Comparison of ENCODE assay signal across 9 mouse cellular contexts in the genomic region with DNA sequence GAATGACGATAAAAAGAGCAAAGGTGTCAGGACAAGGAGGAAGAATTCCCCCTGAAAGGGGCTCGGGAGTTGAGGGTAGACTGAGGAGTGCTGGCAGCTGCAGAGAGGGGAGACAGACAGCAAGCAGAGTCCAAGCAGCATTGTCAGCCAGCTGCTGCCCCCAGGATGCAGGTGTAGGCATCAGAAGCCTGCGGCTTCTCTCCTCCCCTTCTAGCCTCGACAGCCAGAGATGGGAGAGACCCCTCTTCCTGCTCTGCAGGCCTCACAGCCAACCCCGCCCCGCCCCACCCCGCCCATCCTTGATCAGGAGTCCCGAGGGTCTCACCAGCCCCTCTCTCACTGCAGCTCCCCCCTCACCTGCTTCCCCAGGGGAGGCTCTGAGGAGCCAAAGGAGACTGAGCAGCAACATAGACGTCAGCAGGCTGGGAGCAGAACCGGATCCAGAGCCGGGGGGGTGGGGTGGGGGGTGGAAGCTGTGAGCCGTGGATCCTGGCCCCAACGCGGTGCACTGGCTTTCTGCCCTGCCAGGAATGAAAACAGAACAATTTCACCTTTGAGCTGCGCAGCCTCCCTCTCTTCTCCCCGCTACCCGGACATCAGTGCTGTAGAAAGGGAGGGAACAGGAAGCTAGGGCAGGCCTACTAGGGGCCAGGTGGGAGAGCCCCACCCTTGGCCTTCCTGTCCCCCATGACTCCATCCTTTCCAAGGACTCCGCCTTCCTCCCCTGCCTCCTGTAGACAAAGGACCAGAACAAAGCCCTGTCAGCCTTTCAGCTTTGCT. TPM values are rescaled to one million over a fixed set of nuclear protein-coding genes. Genes with fewer than 3 reads are reported as not detected.
DNase-seq lines count a peak whose midpoint lies in the region; ATAC-seq and TF ChIP-seq lines count a peak whose summit lies in the region.
"Had no signal": no experiment of that assay in that cellular context is flagged by ENCODE, and none has a peak within 500 bp of the region (broad histone marks: within the 10 kb centered on the region; RNA-seq: fewer than 3 reads in every experiment).

No protein-coding gene starts in this region.

- no peaks in the 10 kb centered on the region for H3K36me3 ChIP-seq in midbrain, embryonic 10.5 days
- H3K36me3 ChIP-seq in midbrain, postnatal 0 days (ENCODE audit: insufficient read depth, low read length), result no peaks in the 10 kb centered on the region
- H3K36me3 ChIP-seq in heart, embryonic 16.5 days (ENCODE audit: control insufficient read depth, insufficient read depth), result no peaks in the 10 kb centered on the region
- no peaks in the 10 kb centered on the region for H3K36me3 ChIP-seq in limb, embryonic 13.5 days

- H3K9me3 ChIP-seq in midbrain, embryonic 10.5 days (replicated peaks), result peaks cover 6% of the 10 kb centered on the region; the same call in 1 of the 2 replicates
- no peaks in the 10 kb centered on the region for H3K9me3 ChIP-seq in midbrain, postnatal 0 days (ENCODE audit: low read length)
- H3K9me3 ChIP-seq in heart, embryonic 16.5 days (replicated peaks; ENCODE audit: control insufficient read depth, low read length), result peaks cover 5% of the 10 kb centered on the region; the same call in 1 of the 2 replicates
- peaks cover 6% of the 10 kb centered on the region for H3K9me3 ChIP-seq in limb, embryonic 13.5 days

- intact Hi-C loops in gastrocnemius, postnatal 14 days (cut with DNase I; ENCODE audit: low total_unique reads), result no loop called here

- H3K9ac ChIP-seq in midbrain, postnatal 0 days (replicated peaks; ENCODE audit: low read length, poor library complexity, severe bottlenecking), result no peak overlapping the region
- H3K9ac ChIP-seq in heart, embryonic 16.5 days (ENCODE audit: low read length), result no peak overlapping the region
- no peak overlapping the region for H3K9ac ChIP-seq in limb, embryonic 13.5 days

- H3K4me1 ChIP-seq in midbrain, embryonic 10.5 days, result peaks cover 16% of the 10 kb centered on the region
- H3K4me1 ChIP-seq in midbrain, postnatal 0 days (ENCODE audit: insufficient read depth, low read length), result no peaks in the 10 kb centered on the region
- H3K4me1 ChIP-seq in heart, embryonic 16.5 days (ENCODE audit: control insufficient read depth, insufficient read depth, low read length), result no peaks in the 10 kb centered on the region
- peaks cover 7% of the 10 kb centered on the region for H3K4me1 ChIP-seq in limb, embryonic 13.5 days

- no peak for ATAC-seq in midbrain, postnatal 0 days (ENCODE audit: low FRiP score)
- ATAC-seq in heart, embryonic 16.5 days (replicated peaks; ENCODE audit: extremely low read depth, insufficient read depth, low FRiP score), result peak; percentile 67
- no peak for ATAC-seq in limb, embryonic 13.5 days (ENCODE audit: low FRiP score, low read depth)

- no peak for DNase-seq in midbrain, embryonic 10.5 days (ENCODE audit: low spot score)
- no peak for DNase-seq in midbrain, postnatal 0 days (ENCODE audit: low spot score)
- peak; percentile 64 for DNase-seq in thymus, postnatal 4 days
- no peak for DNase-seq in gastrocnemius, adult 18-20 months (ENCODE audit: low spot score)
- no peak for DNase-seq in c-Kit-positive CD71-positive TER-119-positive erythroid progenitor cells, embryonic 14.5 days (ENCODE audit: low spot score)
- no peak for DNase-seq in gastrocnemius, postnatal 14 days

- peak overlapping the region; percentile 20; the same call in 1 of the 2 replicates for H3K4me3 ChIP-seq in midbrain, embryonic 10.5 days
- H3K4me3 ChIP-seq in midbrain, postnatal 0 days (ENCODE audit: low read depth, low read length), result no peak overlapping the region
- no peak overlapping the region for H3K4me3 ChIP-seq in heart, embryonic 16.5 days (ENCODE audit: low read length)
- H3K4me3 ChIP-seq in limb, embryonic 13.5 days, result no peak overlapping the region
- H3K4me3 ChIP-seq: erythroblast, embryonic 14.5 days had no signal

- TF ChIP-seq CTCF in midbrain, postnatal 0 days (IDR thresholded peaks at IDR 0.05), result no peak

- no peak overlapping the region for H3K4me2 ChIP-seq in midbrain, postnatal 0 days (ENCODE audit: low read depth, low read length, poor library complexity, severe bottlenecking)
- H3K4me2 ChIP-seq in heart, embryonic 16.5 days (ENCODE audit: low read depth, low read length), result peak overlapping the region; percentile 31
- peak overlapping the region; percentile 41 for H3K4me2 ChIP-seq in limb, embryonic 13.5 days (replicated peaks)

- H3K27ac ChIP-seq in midbrain, embryonic 10.5 days (replicated peaks), result peak overlapping the region; percentile 73
- no peak overlapping the region for H3K27ac ChIP-seq in midbrain, postnatal 0 days (ENCODE audit: low read depth, low read length)
- H3K27ac ChIP-seq in heart, embryonic 16.5 days (ENCODE audit: low read length), result no peak overlapping the region
- no peak overlapping the region for H3K27ac ChIP-seq in limb, embryonic 13.5 days

- no peaks in the 10 kb centered on the region for H3K27me3 ChIP-seq in midbrain, embryonic 10.5 days (ENCODE audit: low read depth, poor library complexity, severe bottlenecking)
- no peaks in the 10 kb centered on the region for H3K27me3 ChIP-seq in midbrain, postnatal 0 days (ENCODE audit: insufficient read depth, low read length)
- H3K27me3 ChIP-seq in heart, embryonic 16.5 days (ENCODE audit: control insufficient read depth, insufficient read depth, low read length), result 0 out of 2 replicates have a peak, but pooled peaks cover 3% of the 10 kb centered on the region
- no peaks in the 10 kb centered on the region for H3K27me3 ChIP-seq in limb, embryonic 13.5 days

- WGBS in midbrain, embryonic 10.5 days, result 37% methylated on average over 16 of the region's 18 CpGs
- 28% methylated on average over 16 of the region's 18 CpGs for WGBS in midbrain, postnatal 0 days
- 22% methylated on average over 18 of the region's 18 CpGs for WGBS in heart, embryonic 16.5 days
- WGBS in limb, embryonic 13.5 days, result 37% methylated on average over 14 of the region's 18 CpGs

RNA-seq across cellular contexts. Expression of a gene that starts 19.0 kb away (rescaled TPM):
- 3.4 and 4.8 TPM in 2 replicates for polyA plus RNA-seq in midbrain, embryonic 10.5 days (2016; fragmentation: Nextera tagmentation; extraction: Ambion mirVana)
- 168 and 174 TPM in 2 replicates for total RNA-seq in midbrain, postnatal 0 days (2014; rRNA removed)
- 132 and 148 TPM in 2 replicates for polyA plus RNA-seq in midbrain, postnatal 0 days (2015; fragmentation: Nextera tagmentation; extraction: Ambion mirVana)
- polyA plus RNA-seq in heart, embryonic 16.5 days (2015; fragmentation: Nextera tagmentation; extraction: Ambion mirVana), result 10.6 and 16.7 TPM in 2 replicates
- 17.2 and 18.3 TPM in 2 replicates for polyA plus RNA-seq in limb, embryonic 13.5 days (2015; fragmentation: Nextera tagmentation; extraction: Ambion mirVana)
- total RNA-seq in gastrocnemius, adult 18-20 months (2021), result 10 to 100 TPM; 25.0 to 27.7 TPM
- total RNA-seq in gastrocnemius, postnatal 14 days (2021), result 10 to 100 TPM; 48.8 to 59.8 TPM

RNA-seq across cellular contexts. Expression of a gene that starts 26.1 kb away (rescaled TPM):
- polyA plus RNA-seq in midbrain, embryonic 10.5 days (2016; fragmentation: Nextera tagmentation; extraction: Ambion mirVana), result 9.6 and 11.0 TPM in 2 replicates
- total RNA-seq in midbrain, postnatal 0 days (2014; rRNA removed), result 24.5 and 29.3 TPM in 2 replicates
- polyA plus RNA-seq in midbrain, postnatal 0 days (2015; fragmentation: Nextera tagmentation; extraction: Ambion mirVana), result 35.0 and 41.2 TPM in 2 replicates
- 8.5 TPM in 2 replicates for polyA plus RNA-seq in heart, embryonic 16.5 days (2015; fragmentation: Nextera tagmentation; extraction: Ambion mirVana)
- polyA plus RNA-seq in limb, embryonic 13.5 days (2015; fragmentation: Nextera tagmentation; extraction: Ambion mirVana), result 8.4 and 9.6 TPM in 2 replicates
- total RNA-seq in gastrocnemius, adult 18-20 months (2021), result 10 to 100 TPM; 19.1 to 20.8 TPM
- total RNA-seq in gastrocnemius, postnatal 14 days (2021), result 10 to 100 TPM; 30.5 to 36.3 TPM

RNA-seq across cellular contexts. Expression of a gene that starts 39.2 kb away (rescaled TPM):
- 190 and 192 TPM in 2 replicates for polyA plus RNA-seq in midbrain, embryonic 10.5 days (2016; fragmentation: Nextera tagmentation; extraction: Ambion mirVana)
- 112 and 114 TPM in 2 replicates for total RNA-seq in midbrain, postnatal 0 days (2014; rRNA removed)
- 53.4 and 56.4 TPM in 2 replicates for polyA plus RNA-seq in midbrain, postnatal 0 days (2015; fragmentation: Nextera tagmentation; extraction: Ambion mirVana)
- 94.5 and 97.0 TPM in 2 replicates for polyA plus RNA-seq in heart, embryonic 16.5 days (2015; fragmentation: Nextera tagmentation; extraction: Ambion mirVana)
- 141 and 149 TPM in 2 replicates for polyA plus RNA-seq in limb, embryonic 13.5 days (2015; fragmentation: Nextera tagmentation; extraction: Ambion mirVana)
- 10 to 100 TPM; 29.6 to 40.8 TPM for total RNA-seq in gastrocnemius, adult 18-20 months (2021)
- total RNA-seq in gastrocnemius, postnatal 14 days (2021), result 10 to 100 TPM; 39.0 to 40.6 TPM

RNA-seq across cellular contexts. Expression of a gene that starts 45.9 kb away (rescaled TPM):
- polyA plus RNA-seq in midbrain, embryonic 10.5 days (2016; fragmentation: Nextera tagmentation; extraction: Ambion mirVana), result 61.0 and 61.1 TPM in 2 replicates
- total RNA-seq in midbrain, postnatal 0 days (2014; rRNA removed), result 11.6 and 17.5 TPM in 2 replicates
- polyA plus RNA-seq in midbrain, postnatal 0 days (2015; fragmentation: Nextera tagmentation; extraction: Ambion mirVana), result 10.3 and 10.9 TPM in 2 replicates
- polyA plus RNA-seq in heart, embryonic 16.5 days (2015; fragmentation: Nextera tagmentation; extraction: Ambion mirVana), result 43.1 and 49.7 TPM in 2 replicates
- polyA plus RNA-seq in limb, embryonic 13.5 days (2015; fragmentation: Nextera tagmentation; extraction: Ambion mirVana), result 104 and 107 TPM in 2 replicates
- total RNA-seq in gastrocnemius, adult 18-20 months (2021), result 1 to 10 TPM; 2.2 to 4.4 TPM
- 1 to 10 TPM; 7.9 to 9.6 TPM for total RNA-seq in gastrocnemius, postnatal 14 days (2021)

RNA-seq across cellular contexts. Expression of a gene that starts 56.1 kb away (rescaled TPM):
- 0.14 TPM in 1 of 2 replicates, not detected in the other for polyA plus RNA-seq in midbrain, embryonic 10.5 days (2016; fragmentation: Nextera tagmentation; extraction: Ambion mirVana)
- 0.90 TPM in 1 of 2 replicates, not detected in the other for total RNA-seq in midbrain, postnatal 0 days (2014; rRNA removed)
- polyA plus RNA-seq in midbrain, postnatal 0 days (2015; fragmentation: Nextera tagmentation; extraction: Ambion mirVana), result 0.45 and 0.68 TPM in 2 replicates
- polyA plus RNA-seq in heart, embryonic 16.5 days (2015; fragmentation: Nextera tagmentation; extraction: Ambion mirVana), result 0.26 and 0.27 TPM in 2 replicates
- 0.10 TPM in 1 of 2 replicates, not detected in the other for polyA plus RNA-seq in limb, embryonic 13.5 days (2015; fragmentation: Nextera tagmentation; extraction: Ambion mirVana)
- total RNA-seq in gastrocnemius, adult 18-20 months (2021), result under 1 TPM; 0.11 to 0.12 TPM
- total RNA-seq in gastrocnemius, postnatal 14 days (2021), result under 1 TPM; 0.21 to 0.31 TPM
- polyA plus RNA-seq: erythroblast, embryonic 14.5 days had no signal
